Mouse (Mus musculus): Measurements from ENCODE around the gene Nrip3.

The Nrip3 gene

DNA sequence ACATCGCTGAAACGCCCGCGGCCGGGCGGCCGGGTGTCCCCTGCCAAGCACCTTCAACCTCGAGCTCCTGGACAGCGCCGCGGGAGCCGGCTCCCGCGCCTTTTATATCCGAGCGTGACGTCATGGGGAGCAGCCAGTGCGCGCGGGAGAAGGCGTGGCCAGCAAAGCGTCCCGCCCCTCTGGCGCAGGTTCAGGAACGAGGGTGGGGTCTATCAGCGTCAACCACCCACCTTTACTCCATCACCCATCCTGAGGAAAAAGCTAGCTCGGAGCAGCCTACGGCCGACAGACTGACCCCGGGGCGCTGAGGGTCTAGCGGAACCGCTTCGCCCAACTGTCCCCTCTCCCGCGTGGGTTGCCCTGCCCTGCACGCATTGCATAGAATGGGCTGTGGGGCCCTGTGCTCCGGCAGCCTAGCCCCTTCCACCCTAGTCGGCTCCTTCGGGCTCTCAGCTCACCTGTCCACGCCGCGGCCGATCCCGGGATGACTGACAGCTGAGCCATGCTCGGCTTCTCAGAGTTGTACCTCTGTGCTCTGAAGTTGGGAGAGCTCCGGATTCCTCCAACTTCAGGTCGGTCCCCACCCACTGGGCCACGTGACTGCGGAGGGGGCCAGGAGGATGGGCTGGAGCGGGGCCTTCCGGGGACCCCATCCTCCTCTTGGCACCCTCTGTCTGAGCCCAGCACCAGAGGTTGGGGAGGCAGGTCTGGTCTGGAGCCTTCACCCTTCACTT is at the start of gene Nrip3:
Gene Nrip3, minus strand, starts transcription at position 556 of the 734 bp plus-strand sequence.
- peak; percentile 88 for DNase-seq

DNA sequence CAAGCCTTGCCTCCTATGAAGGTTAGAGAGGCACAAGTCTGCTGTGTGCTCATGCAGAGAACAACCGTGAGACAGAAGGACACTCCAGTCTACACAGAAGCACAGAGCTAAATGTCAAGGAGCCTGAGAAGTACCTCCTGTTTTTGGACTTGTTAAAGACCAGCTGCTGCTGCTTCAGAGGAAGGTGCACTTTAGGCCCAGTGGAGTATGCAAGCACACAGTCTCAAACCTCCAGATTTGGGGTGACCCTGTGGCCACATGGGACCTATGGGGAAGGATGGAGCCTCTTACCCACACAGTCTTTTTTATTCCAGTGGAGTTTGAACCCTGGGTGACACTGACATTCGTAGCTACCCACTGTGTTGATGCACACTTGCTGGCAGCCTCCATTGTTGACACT is 49.6 kb upstream of the Nrip3 start:
- no peak for DNase-seq

GRCm38 (mm10) chr7:109826911-109827310 is 45.1 kb upstream of the Nrip3 start:
- DNase-seq: no peak

DNA sequence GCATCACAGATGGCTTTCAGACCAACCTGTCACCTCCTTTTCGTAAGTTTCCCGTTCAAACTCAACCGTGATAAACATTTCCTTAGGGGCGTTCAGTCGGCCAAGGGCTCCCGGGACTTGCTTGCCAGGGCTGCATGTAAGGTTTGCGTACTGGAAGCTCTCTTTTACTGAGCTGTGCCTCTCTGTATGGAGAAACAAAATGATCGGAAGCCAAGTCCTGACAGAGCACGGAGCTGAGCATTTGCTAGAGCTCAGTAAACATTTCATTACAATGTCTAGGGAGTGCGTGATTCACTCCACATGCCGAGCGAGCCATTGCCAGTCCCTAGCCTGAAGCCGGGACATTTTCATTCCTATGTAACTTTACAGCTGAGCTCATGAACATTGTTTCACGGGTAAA is 43.5 kb upstream of the Nrip3 start:
- DNase-seq: no peak

DNA sequence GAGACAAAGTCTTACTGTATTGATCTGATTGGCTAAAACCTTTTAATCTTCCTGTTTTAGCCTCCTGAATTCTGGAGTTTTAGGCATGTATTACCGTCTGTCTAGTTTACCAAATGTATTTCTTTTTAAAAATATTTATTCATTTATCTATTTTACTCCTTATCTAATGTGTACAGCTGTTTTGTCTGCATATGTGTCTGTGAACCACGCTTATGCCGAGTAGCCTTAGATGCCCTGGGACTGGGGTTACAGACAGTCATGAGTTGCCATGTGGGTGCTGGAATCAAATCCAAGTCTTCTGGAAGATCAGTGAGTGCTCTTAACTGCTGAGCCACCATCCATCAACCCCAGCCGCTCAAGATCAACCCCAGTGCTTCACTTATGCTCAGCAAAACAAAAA is 36.8 kb upstream of the Nrip3 start:
- no peak for DNase-seq

DNA sequence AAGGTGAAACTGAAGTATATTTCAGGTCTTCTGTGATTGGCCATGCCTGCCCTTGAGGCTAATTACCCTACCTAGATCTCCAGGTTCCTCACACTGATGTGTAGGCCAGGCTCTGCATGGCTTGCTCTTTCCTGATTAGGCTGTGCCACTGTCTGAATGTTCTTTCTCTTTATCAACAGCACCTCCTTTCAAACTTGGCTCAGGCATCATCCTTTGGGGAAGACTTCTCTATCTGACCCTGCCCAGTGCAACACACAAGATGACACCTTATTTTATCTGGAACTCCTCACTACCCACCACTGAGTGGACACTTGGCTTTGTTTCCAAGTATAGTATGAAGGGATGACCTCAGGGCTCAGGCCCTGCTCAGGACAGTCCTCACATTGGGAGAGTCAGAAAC is 36.1 kb upstream of the Nrip3 start:
- no peak for DNase-seq

DNA sequence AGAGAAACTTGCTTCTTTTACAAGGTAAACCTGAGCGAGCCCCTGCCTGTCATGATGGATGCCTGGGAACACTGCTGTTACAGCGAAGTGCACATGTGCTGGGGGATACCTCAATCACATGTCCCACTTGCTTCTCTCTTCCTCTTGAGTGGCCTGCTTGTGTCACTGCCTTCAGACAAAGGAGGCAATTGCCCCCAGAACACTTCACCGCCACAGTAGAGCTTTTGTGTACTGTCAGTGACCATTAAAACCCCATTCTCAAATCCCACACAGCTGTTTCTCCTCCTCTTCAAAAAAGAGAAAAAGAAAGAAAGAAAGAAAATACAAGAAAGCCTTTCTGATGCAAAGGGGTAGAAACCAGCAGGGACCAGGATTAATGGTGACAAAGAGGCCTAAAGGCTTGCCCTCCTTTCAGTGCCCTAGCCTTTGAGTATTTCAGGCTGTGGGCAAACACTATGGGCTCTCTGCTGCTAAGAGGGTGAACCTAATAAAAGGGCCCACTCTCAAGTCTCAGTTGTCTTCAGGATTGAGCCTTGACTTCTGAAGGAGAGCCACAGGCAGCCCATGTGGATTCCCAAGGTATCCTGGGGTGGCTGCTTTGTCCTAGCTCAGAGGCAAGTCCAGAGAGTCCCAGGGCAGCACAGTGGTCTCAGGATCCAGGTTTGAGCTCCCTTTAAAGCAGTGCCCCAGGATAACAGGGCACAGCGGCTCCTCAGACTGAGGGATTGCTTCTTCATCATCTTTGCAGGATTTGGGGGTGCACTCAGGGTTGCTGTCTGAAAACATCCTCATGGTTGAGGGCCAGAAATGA is 31.7 kb upstream of the Nrip3 start:
- DNase-seq: peak; percentile 44

GRCm38 (mm10) chr7:109807616-109808485 is 26.0 kb upstream of the Nrip3 start:
- no peak for DNase-seq

- DNase-seq: peak; percentile 42
Measured at GRCm38 (mm10) chr7:109804843-109805242, 23.0 kb upstream of the Nrip3 start.

- DNase-seq: no peak
Measured at GRCm38 (mm10) chr7:109804355-109804754, 22.5 kb upstream of the Nrip3 start.

- DNase-seq: no peak
Measured at GRCm38 (mm10) chr7:109803516-109803915, 21.7 kb upstream of the Nrip3 start.

- no peak for DNase-seq
Measured at GRCm38 (mm10) chr7:109800626-109801025, 18.8 kb upstream of the Nrip3 start.

DNA sequence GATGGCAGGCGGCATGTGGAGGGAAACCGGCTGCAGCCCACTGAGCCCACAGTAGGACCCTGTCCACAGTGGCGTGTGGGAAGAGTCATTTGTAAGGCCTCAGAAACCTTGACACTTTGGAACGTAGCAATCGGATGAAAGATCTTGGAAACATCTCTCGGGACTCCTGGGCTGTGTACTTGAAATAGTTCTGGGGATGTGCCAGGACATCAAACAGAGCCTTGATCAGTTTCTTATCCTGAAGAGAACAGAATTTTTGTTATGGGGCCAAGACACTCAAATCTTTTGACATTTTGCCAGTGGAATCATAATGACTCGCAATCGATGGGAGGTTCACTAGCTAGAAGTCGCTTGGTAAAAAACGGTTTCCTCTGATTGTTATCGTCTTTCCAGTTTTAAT is 17.3 kb upstream of the Nrip3 start:
- DNase-seq: no peak

DNA sequence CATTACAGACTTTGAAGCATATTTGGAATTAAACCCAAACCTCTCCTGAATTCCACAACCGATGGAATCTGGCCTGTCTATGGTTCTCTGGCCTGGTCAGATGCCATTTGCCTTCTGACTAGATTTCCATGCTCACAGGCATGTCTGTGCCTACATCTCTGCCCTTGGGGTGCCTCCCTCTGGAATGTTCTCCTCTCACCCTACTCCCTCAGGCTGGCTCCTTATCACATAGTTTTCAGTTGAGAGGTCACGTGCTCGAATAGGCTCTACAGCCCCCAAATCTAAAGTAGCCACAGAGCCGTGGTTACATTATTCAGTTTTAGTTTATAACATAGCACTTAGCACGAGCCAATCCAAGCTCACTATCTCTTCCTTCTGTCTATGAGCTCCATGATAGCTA is 13.7 kb upstream of the Nrip3 start:
- no peak for DNase-seq

DNA sequence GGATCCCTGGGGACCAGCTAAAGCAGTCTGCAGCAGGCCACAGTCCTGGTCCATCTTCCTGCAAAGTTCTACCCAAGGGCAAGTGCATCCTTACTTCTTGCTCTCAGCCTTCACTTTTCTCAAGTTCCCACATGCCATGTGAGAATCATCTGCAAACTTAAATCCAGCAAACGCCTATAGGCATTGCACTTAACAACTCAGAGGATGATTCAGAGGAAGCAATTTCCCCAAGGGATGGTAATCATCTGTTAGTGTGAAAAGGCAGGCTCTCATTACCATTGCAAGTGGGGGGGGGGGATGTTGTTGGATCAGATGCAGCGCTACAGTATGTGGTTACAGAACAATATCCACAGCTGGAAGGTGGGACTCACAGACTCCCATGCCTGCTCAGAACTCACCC is 12.7 kb upstream of the Nrip3 start:
- no peak for DNase-seq

DNA sequence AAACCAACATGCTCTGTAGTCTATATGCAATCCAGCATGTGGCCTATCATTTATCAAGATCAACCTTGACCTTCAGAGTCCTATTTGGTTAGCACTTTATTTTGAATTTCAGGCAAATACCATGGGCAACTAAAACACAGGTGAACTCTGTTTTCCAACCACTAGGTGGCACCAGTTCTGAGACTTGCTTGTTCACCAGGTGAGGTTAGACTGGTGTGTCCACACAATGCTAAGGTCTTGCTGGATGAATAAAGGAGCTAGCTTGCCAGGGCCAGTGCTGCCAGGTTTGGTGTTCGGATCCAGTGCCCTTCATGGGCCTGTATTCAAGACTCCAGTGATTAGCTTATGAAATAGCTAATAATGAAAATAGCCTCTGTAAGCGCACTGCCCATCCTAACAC is 10.9 kb upstream of the Nrip3 start:
- DNase-seq: peak; percentile 75

- DNase-seq: no peak
Measured at GRCm38 (mm10) chr7:109790818-109791217, 9.0 kb upstream of the Nrip3 start.

- DNase-seq: no peak
Measured at GRCm38 (mm10) chr7:109787860-109788259, 6.0 kb upstream of the Nrip3 start.

DNA sequence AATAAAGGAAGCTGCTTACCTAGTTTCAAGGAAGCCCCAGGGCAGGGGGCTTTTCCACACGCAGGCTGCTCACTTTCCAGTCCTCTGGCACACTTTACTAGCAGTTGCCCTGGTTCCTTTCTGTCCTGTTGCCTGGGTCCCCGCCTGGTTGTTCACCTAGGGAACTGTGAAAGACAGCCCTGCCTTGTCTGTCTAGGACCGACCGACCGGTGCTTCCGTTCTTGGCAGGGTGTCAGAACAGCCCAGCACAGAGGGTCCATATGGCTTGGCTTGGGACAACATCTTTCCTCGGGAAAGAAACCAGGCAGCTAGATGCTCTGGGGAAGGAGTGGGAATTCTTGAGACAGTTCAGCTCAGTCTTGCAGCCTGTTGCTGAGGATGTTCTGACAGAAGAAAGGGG is 1.5 kb upstream of the Nrip3 start:
- no peak for DNase-seq

DNA sequence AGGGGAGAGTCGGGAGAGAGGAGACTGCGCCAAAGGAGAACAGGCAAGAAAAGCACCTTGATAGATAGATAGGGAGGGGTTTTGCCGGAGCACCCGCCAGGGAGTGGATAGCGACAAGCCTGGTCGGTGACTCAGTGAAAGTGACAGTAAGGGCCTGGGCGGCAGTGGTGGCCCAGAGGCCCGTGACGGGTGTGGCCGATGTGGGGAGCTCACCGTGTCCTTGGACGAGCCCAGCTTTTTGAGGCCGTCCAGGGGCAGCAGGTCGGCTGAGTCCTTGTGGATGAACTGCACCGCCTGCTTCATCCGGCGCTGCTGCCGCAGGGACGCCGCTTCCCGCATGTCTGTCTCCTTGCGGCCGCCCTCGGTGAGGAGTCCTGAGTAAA is 747 bp downstream of the Nrip3 start:
- no peak for DNase-seq

GRCm38 (mm10) chr7:109772251-109772650 is 9.6 kb downstream of the Nrip3 start:
- no peak for DNase-seq

DNA sequence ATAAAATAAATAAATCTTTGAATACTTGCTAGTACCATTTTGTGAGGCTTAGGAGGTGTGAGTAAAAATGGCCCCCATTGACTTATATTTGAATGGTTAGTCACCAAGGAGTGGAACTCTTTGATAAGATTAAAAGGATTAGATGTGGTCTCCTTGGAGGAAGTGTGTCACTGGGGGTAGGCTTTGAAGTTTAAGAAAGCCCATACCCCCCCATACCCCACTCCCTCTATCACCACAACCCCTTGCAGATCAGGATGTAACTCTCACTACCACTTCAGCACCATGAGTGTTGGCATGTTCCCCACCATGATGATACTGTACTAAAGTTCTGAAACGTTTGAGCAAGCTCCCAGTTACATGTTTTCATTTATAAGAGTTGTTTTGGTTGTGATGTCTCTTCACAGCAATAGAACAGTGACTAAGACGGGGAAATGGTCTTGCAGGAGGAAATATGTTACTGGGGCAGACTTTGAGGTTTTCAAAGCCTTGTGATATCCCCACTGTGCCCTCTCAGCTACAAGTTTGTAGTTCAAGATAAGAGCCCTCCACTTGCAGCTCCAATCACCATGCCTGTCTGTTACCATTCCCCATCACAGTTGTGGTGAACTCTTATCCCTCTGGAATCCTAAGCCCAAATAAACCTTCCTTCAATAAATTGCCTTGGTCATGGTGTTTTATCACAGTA is 13.0 kb downstream of the Nrip3 start:
- no peak for DNase-seq
